Mouse (Mus musculus) right cerebral cortex, adult 2 months (tissue): ENCODE measurements around the gene Tbck.
A peak's percentile ranks its signal among the peaks of the same experiment; 100 is the strongest.

ENCODE experiments used
- DNase-seq, 2 experiments: peaks; one replicate each; pipeline ENCODE4 v3.0.0; 2021 to 2022; ENCODE audit warnings: low spot score in 2 of 2

The Tbck gene

DNA sequence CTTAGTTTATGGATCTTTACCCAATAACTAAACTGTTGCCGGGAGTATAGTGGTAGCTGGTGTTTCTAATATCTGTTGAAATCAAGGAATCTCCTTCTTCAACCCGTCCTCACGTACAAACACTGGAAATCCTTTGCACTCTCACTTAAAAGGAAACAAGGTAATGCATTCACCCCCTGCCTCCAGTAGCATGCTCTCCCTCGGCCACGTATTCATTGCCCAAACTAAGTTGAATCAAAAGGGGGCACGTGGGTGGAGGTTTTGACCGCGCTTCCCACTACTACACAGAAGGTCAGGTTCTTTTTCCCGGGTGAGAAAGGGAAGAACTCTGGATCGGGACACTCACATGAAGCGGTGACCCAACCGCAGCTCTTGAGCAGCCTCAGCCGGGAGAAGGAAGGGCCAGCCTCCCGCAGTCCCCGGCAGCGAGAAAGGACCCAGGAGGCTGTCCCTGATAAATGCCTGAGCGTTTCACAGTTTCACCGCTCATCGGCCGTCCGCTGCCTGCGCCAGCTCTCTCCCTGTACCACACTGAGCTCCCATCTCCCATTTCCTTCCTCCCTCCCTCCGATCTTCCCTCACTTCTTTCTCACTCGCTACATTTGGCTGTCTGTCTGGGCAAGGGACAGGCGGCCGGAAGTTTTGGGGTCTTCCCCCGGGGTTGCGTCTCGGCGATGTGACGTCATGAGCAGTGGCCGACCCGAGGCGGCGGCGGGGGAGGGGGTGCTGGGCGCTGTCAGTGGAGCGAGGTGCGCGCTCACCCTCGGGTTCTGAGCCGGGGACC lies at the start of gene Tbck:
Tbck (plus strand) TSS at position 698 of the 784 bp plus-strand sequence.
- peak; percentile 95 to 96 for DNase-seq

DNA sequence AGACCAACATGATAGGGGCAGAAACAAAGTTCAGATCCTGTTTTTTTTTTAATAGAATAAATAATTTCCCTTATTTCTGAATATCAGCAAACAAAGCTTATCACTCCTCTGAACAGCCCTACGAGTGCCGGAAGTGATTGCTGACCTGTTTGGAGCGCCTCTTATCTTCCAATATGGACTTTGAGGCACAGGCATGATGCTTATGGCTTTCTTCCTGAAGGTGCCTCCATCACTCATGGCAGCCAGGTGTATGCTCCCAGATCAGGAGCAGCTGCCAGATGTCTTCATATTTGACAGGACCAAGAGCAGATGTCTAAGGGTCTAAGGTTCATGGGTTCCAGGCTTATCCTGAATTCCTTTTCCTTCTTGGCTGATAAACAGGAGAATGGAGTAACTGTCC lies 46.9 kb upstream of the Tbck start:
- no peak for DNase-seq

GRCm38 (mm10) chr3:132644071-132644470 lies 39.9 kb upstream of the Tbck start:
- no peak for DNase-seq

- DNase-seq = no peak
These were observed 37.1 kb upstream of the Tbck start for GRCm38 (mm10) chr3:132646814-132647213.

- DNase-seq = no peak
These were observed 34.6 kb upstream of the Tbck start for GRCm38 (mm10) chr3:132649368-132649767.

DNA sequence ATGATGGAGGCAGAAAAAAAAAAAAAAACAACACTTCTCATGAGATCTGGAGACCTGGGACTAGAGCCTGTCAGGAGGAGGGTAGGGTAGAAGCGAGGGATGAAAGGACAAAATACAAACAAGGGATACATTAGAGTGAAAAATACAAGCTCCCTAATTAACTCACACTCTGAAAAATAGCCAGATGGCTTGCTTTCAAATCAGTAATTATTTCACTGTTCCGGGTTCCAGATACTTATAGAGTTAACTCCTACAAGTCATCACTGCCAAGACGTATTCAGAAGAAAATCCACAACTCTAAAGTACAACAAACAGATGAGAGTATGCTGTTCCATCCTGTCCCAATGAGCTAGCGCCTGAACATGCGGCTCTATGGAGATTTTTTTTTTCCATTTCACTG lies 33.8 kb upstream of the Tbck start:
- no peak for DNase-seq

DNA sequence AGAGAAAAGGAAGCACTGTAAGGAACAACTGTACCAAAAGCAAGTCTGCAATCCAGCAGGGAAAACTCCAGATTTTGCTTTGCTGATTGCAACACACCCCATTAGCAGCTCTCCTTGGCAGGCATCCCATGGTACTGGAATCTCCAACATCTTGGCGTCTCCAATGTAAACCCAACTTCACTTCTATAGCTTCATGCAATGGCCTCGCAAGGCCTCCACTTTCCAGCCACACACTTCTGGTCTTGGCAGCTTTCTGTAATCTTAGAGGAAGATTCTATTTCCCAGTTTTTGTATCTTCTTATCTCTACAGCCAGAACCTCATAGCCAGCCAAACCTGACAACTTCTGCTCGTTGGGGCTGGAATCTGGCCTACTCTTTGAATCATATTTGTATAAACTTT lies 32.2 kb upstream of the Tbck start:
- no peak for DNase-seq

GRCm38 (mm10) chr3:132653959-132654358 lies 30.0 kb upstream of the Tbck start:
- DNase-seq = no peak

DNA sequence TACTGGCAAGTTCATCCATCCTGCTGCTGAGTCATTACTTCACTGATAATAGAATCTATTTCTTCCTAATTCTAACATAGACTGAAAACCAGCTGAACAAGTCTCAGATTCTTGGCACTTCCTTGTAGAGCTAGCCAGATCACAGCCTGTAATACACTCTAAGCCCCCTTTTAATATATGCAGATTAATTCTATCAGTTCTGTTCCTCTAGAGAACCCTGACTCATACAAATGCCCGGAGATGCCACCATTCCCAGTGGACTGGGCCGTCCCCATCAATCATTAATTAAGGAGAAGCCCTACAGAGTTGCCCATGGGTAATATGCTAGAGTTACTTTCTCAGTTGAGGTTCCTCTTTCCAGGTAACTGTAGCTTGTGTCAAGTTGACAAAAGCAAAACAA lies 28.0 kb upstream of the Tbck start:
- no peak for DNase-seq

- DNase-seq = no peak
These were observed 6.5 kb upstream of the Tbck start for GRCm38 (mm10) chr3:132677494-132677893.

- no peak for DNase-seq
These were observed 436 bp downstream of the Tbck start, which contains the start of gene Aimp1 for GRCm38 (mm10) chr3:132684231-132684928. Gene Aimp1, minus strand, starts transcription at chr3:132684370.

- DNase-seq = no peak
These were observed 17.4 kb downstream of the Tbck start for GRCm38 (mm10) chr3:132701368-132701767.

- DNase-seq = no peak
These were observed 20.3 kb downstream of the Tbck start for GRCm38 (mm10) chr3:132704216-132704615.

GRCm38 (mm10) chr3:132706977-132707376 lies 23.0 kb downstream of the Tbck start:
- DNase-seq = no peak

- DNase-seq = no peak
These were observed 30.0 kb downstream of the Tbck start for GRCm38 (mm10) chr3:132713913-132714312.

GRCm38 (mm10) chr3:132717316-132717715 lies 33.4 kb downstream of the Tbck start:
- DNase-seq = no peak

GRCm38 (mm10) chr3:132724326-132724725 lies 40.4 kb downstream of the Tbck start:
- DNase-seq = peak in 1 of 2 experiments; percentile 34

GRCm38 (mm10) chr3:132744287-132745146 lies 60.6 kb downstream of the Tbck start:
- no peak for DNase-seq

GRCm38 (mm10) chr3:132747036-132747435 lies 63.1 kb downstream of the Tbck start:
- DNase-seq = peak; percentile 62 to 77

DNA sequence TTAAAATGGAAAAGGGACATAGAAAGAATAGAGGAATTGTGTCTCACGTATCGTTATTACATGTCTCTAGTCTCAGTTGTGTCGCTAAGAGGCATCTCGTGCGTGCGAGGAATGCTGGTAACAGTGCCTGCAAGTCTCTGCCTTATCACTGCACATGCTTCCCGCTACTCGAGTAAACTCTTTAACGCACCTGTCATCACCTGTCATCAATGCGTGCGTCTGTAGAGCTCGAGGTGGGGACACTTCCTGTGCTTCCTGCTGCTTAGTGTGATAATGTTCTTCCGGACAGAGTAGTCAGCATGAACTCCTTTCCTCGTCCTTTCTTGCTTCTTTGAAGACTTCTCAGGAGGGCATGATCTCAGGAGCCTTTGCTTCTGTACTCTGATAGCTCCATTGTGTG lies 63.8 kb downstream of the Tbck start:
- DNase-seq = no peak

GRCm38 (mm10) chr3:132748750-132749149 lies 64.8 kb downstream of the Tbck start:
- no peak for DNase-seq

DNA sequence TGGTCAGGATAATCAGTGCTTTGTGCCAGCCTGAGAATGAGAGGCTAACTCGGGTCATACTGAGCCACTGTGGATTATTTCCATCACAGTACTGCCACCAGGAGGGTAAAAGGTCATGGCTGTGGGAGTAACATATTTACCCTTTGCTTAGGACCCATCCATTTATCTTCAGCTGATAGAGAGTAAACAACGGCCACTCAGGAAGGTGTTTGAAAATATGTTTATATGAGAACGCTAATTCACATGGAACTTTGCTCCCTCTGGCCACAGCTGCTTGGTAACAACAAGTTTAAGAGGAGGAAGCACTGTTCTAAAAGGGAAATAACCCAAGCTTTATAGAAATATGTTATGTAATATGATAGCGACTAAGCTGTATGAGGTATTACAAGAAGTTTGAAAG lies 68.8 kb downstream of the Tbck start:
- DNase-seq = no peak
